ENCODE assay signal across 18 mouse cellular contexts in the genomic region with DNA sequence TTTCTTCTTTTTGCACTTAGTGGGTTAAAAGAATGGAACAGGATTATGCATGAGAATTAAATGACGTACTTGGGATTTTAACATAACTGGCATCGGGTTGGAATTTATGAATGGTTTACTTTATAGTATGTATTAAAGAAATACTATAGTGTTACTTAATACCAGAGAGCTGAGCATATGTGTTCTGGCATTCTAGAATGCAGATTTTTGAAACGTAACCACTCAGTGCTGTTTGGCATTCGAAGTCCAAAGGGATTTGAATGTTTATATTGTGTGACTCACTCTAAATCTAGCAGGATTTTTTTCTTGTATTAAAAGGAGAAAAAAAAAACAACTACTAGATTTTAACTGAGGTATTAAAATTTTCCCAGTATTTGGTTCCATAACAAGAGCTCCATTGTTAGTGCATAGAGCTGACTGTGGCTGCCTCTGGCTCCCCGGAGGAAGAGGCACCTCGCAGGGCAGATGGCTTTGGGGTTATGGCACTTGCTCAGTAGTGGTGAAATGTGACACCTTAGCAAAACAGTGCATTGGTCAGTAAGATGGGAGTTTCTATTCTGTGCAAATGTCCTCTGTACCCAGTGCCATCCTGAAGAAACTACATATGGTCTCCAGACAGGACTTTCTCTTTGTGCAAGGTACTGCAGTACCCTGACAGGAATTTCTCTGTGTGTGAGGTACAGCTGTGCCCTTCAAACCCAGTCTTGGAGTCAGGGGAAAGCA.
A peak's percentile ranks its signal among the peaks of the same experiment; 100 is the strongest.
DNase-seq lines count a peak whose midpoint lies in the region; ATAC-seq lines count a peak whose summit lies in the region.
"Had no signal": no experiment of that assay in that cellular context is flagged by ENCODE, and none has a peak within 500 bp of the region (broad histone marks: within the 10 kb centered on the region; RNA-seq: fewer than 3 reads in every experiment).

No protein-coding gene starts in this region.

- no peak for DNase-seq in kidney, adult 9 months
- DNase-seq in 3T3-L1 (ENCODE audit: low read depth, low spot score) = peak; percentile 87
- peak; percentile 31 for DNase-seq in embryo, embryonic 9.5 days (ENCODE audit: extremely low spot score)
- DNase-seq in limb, embryonic 10.5 days (ENCODE audit: low spot score) = no peak
- DNase-seq in cerebellum, adult 8-10 months = no peak
- DNase-seq: adrenal gland, adult 8-10 months; cerebellum, adult 11-12 months; gastrocnemius, postnatal 10 days; heart, postnatal 4 days; kidney, postnatal 14 days; midbrain, embryonic 14.5 days; thymus, adult 2 months had no signal

- ATAC-seq in kidney, embryonic 14.5 days (ENCODE audit: low FRiP score, low TSS enrichment) = peak; percentile 60; the same call in 1 of the 2 replicates
- ATAC-seq in forebrain, embryonic 13.5 days = no peak
- no peak for ATAC-seq in frontal cortex, adult (ENCODE audit: low TSS enrichment)
- ATAC-seq: forebrain, embryonic 15.5 days had no signal

- H3K36me3 ChIP-seq in kidney, embryonic 14.5 days (ENCODE audit: control insufficient read depth, insufficient read depth, low read length) = no peaks in the 10 kb centered on the region
- no peaks in the 10 kb centered on the region for H3K36me3 ChIP-seq in limb, embryonic 10.5 days
- no peaks in the 10 kb centered on the region for H3K36me3 ChIP-seq in forebrain, embryonic 13.5 days (ENCODE audit: poor library complexity, severe bottlenecking)
- H3K36me3 ChIP-seq: forebrain, embryonic 15.5 days; G1E; heart, embryonic 12.5 days had no signal

- H3K27me3 ChIP-seq in kidney, embryonic 14.5 days (ENCODE audit: control insufficient read depth, insufficient read depth, low read length) = peaks cover 4% of the 10 kb centered on the region; the same call in 1 of the 2 replicates
- H3K27me3 ChIP-seq in limb, embryonic 10.5 days (ENCODE audit: low read depth, poor library complexity, severe bottlenecking) = 0 out of 2 replicates have a peak, but pooled peaks cover 5% of the 10 kb centered on the region
- 0 out of 2 replicates have a peak, but pooled peaks cover 3% of the 10 kb centered on the region for H3K27me3 ChIP-seq in forebrain, embryonic 13.5 days
- H3K27me3 ChIP-seq: forebrain, embryonic 15.5 days had no signal

- H3K9ac ChIP-seq in kidney, embryonic 14.5 days (ENCODE audit: low read depth, low read length) = no peak overlapping the region
- no peak overlapping the region for H3K9ac ChIP-seq in forebrain, embryonic 13.5 days
- H3K9ac ChIP-seq: forebrain, embryonic 15.5 days; heart, embryonic 12.5 days had no signal

- whole genome bisulfite sequencing in kidney, embryonic 14.5 days = 49% methylated on average over 6 of the region's 6 CpGs
- WGBS in limb, embryonic 10.5 days = 74% methylated on average over 6 of the region's 6 CpGs
- 68% methylated on average over 6 of the region's 6 CpGs for WGBS in forebrain, embryonic 13.5 days

- no peak overlapping the region for H3K4me2 ChIP-seq in kidney, embryonic 14.5 days (replicated peaks; ENCODE audit: low read depth, low read length)
- no peak overlapping the region for H3K4me2 ChIP-seq in forebrain, embryonic 13.5 days
- H3K4me2 ChIP-seq: forebrain, embryonic 15.5 days; heart, embryonic 12.5 days had no signal

- H3K4me3 ChIP-seq in kidney, embryonic 14.5 days (ENCODE audit: low read length) = no peak overlapping the region
- no peak overlapping the region for H3K4me3 ChIP-seq in limb, embryonic 10.5 days
- H3K4me3 ChIP-seq in forebrain, embryonic 13.5 days = no peak overlapping the region
- H3K4me3 ChIP-seq: forebrain, embryonic 15.5 days; heart, embryonic 12.5 days had no signal

- H3K4me1 ChIP-seq in kidney, embryonic 14.5 days (ENCODE audit: control insufficient read depth, insufficient read depth, low read length) = no peaks in the 10 kb centered on the region
- H3K4me1 ChIP-seq in limb, embryonic 10.5 days = peaks cover 4% of the 10 kb centered on the region; the same call in 1 of the 2 replicates
- H3K4me1 ChIP-seq in forebrain, embryonic 13.5 days = no peaks in the 10 kb centered on the region
- H3K4me1 ChIP-seq: forebrain, embryonic 15.5 days; heart, embryonic 12.5 days had no signal

- no peak overlapping the region for H3K27ac ChIP-seq in kidney, embryonic 14.5 days (ENCODE audit: low read depth, low read length)
- H3K27ac ChIP-seq in limb, embryonic 10.5 days = peak overlapping the region; percentile 17; the same call in 1 of the 2 replicates
- H3K27ac ChIP-seq in forebrain, embryonic 13.5 days = no peak overlapping the region
- H3K27ac ChIP-seq: forebrain, embryonic 15.5 days had no signal

- H3K9me3 ChIP-seq in kidney, embryonic 14.5 days (ENCODE audit: control insufficient read depth, low read length) = no peaks in the 10 kb centered on the region
- no peaks in the 10 kb centered on the region for H3K9me3 ChIP-seq in limb, embryonic 10.5 days (replicated peaks)
- no peaks in the 10 kb centered on the region for H3K9me3 ChIP-seq in forebrain, embryonic 13.5 days (replicated peaks)
- H3K9me3 ChIP-seq: forebrain, embryonic 15.5 days; G1E; heart, embryonic 12.5 days had no signal

Comparison
In these comparisons a context has a peak if more than half of its experiments do, and no peak if none do; other contexts are left out.
1. DNase-seq: peak in 3T3-L1 (single experiment) and embryo, embryonic 9.5 days (single experiment); none in kidney, adult 9 months (single experiment), limb, embryonic 10.5 days (single experiment) and cerebellum, adult 8-10 months (single experiment).